ENCODE assay signal across 20 mouse cellular contexts in the genomic region with DNA sequence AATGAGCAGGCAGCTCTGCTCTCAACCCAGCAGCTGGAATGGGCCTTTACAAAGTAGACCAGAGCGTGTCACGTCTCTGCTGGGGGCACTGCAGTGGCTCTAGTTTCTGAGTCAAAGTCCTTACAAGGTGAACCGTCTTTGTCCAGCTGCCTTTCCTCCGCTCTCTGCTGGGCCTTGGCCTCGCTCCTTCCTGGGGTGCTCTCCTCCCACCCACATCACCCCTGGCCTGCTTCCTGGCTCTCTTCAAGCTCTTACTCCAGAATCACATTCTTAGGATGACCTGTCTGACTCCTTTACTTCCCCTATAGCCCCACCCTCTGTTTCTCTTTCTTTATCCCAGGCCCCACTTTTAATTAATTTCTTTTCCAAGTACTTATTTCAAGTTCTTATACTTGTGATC. TPM values are rescaled to one million over a fixed set of nuclear protein-coding genes. Genes with fewer than 3 reads are reported as not detected.
DNase-seq lines count a peak whose midpoint lies in the region; ATAC-seq and TF ChIP-seq lines count a peak whose summit lies in the region.
"Had no signal": no experiment of that assay in that cellular context is flagged by ENCODE, and none has a peak within 500 bp of the region (broad histone marks: within the 10 kb centered on the region; RNA-seq: fewer than 3 reads in every experiment).

No protein-coding gene starts in this region.

- no peak for TF ChIP-seq EP300 in lung, postnatal 0 days (IDR thresholded peaks at IDR 0.05)

- no peaks in the 10 kb centered on the region for H3K27me3 ChIP-seq in kidney, embryonic 16.5 days (ENCODE audit: insufficient read depth, low read length)
- no peaks in the 10 kb centered on the region for H3K27me3 ChIP-seq in lung, postnatal 0 days (replicated peaks; ENCODE audit: insufficient read depth, low read length)
- H3K27me3 ChIP-seq: embryonic facial prominence, embryonic 12.5 days; forebrain, embryonic 15.5 days; heart, embryonic 13.5 days; hindbrain, embryonic 12.5 days had no signal

- H3K9ac ChIP-seq in kidney, embryonic 16.5 days (replicated peaks; ENCODE audit: low read length): no peak overlapping the region
- no peak overlapping the region for H3K9ac ChIP-seq in lung, postnatal 0 days (replicated peaks; ENCODE audit: low read depth)
- H3K9ac ChIP-seq: embryonic facial prominence, embryonic 12.5 days; forebrain, embryonic 15.5 days; heart, embryonic 13.5 days; hindbrain, embryonic 12.5 days had no signal

- TF ChIP-seq POLR2A in lung, adult 2 months (IDR thresholded peaks at IDR 0.05; ENCODE audit: borderline replicate concordance, extremely low read depth, low read depth, low read length): no peak

- no peak overlapping the region for H3K4me3 ChIP-seq in kidney, embryonic 16.5 days (ENCODE audit: low read length)
- H3K4me3 ChIP-seq in lung, postnatal 0 days (ENCODE audit: low read depth, low read length): no peak overlapping the region
- H3K4me3 ChIP-seq in lung, adult 2 months (replicated peaks; ENCODE audit: extremely low read depth, low read depth, low read length): no peak overlapping the region
- H3K4me3 ChIP-seq: embryonic facial prominence, embryonic 12.5 days; forebrain, embryonic 15.5 days; heart, embryonic 13.5 days; hindbrain, embryonic 12.5 days had no signal

- no peak for ATAC-seq in kidney, embryonic 16.5 days (ENCODE audit: low FRiP score, low TSS enrichment)
- ATAC-seq in lung, postnatal 0 days: peak; percentile 26; the same call in 1 of the 2 replicates
- ATAC-seq: CD4-positive, CD25-positive, alpha-beta regulatory T cell, adult 4 months; forebrain, embryonic 15.5 days had no signal

- no peaks in the 10 kb centered on the region for H3K36me3 ChIP-seq in kidney, embryonic 16.5 days (ENCODE audit: insufficient read depth, low read length)
- H3K36me3 ChIP-seq in lung, postnatal 0 days (ENCODE audit: insufficient read depth, low read length): no peaks in the 10 kb centered on the region
- H3K36me3 ChIP-seq: embryonic facial prominence, embryonic 12.5 days; forebrain, embryonic 15.5 days; G1E; heart, embryonic 13.5 days; hindbrain, embryonic 12.5 days had no signal

- H3K4me2 ChIP-seq in kidney, embryonic 16.5 days (replicated peaks; ENCODE audit: low read depth, low read length): no peak overlapping the region
- no peak overlapping the region for H3K4me2 ChIP-seq in lung, postnatal 0 days (replicated peaks; ENCODE audit: low read depth, low read length)
- H3K4me2 ChIP-seq: embryonic facial prominence, embryonic 12.5 days; forebrain, embryonic 15.5 days; heart, embryonic 13.5 days; hindbrain, embryonic 12.5 days had no signal

- peaks cover 10% of the 10 kb centered on the region; the same call in 1 of the 2 replicates for H3K4me1 ChIP-seq in kidney, embryonic 16.5 days (ENCODE audit: insufficient read depth, low read length)
- no peaks in the 10 kb centered on the region for H3K4me1 ChIP-seq in lung, postnatal 0 days (ENCODE audit: insufficient read depth, low read depth, low read length)
- no peaks in the 10 kb centered on the region for H3K4me1 ChIP-seq in lung, adult 2 months (ENCODE audit: control insufficient read depth, insufficient read depth, low read length)
- H3K4me1 ChIP-seq: embryonic facial prominence, embryonic 12.5 days had no signal

- 58% methylated on average over 5 of the region's 5 CpGs for WGBS in kidney, embryonic 16.5 days
- WGBS in lung, postnatal 0 days: 63% methylated on average over 5 of the region's 5 CpGs
- 51% methylated on average over 5 of the region's 5 CpGs for WGBS in lung, adult 2 months

- TF ChIP-seq CTCF in lung, postnatal 0 days (IDR thresholded peaks at IDR 0.05): no peak
- TF ChIP-seq CTCF in lung, adult 2 months (IDR thresholded peaks at IDR 0.05; ENCODE audit: insufficient read depth, low read length): no peak

- no peaks in the 10 kb centered on the region for H3K9me3 ChIP-seq in kidney, embryonic 16.5 days (ENCODE audit: low read length)
- H3K9me3 ChIP-seq in lung, postnatal 0 days (ENCODE audit: low read length): no peaks in the 10 kb centered on the region
- H3K9me3 ChIP-seq: embryonic facial prominence, embryonic 12.5 days; forebrain, embryonic 15.5 days; heart, embryonic 13.5 days; hindbrain, embryonic 12.5 days had no signal

- peak; percentile 9 for DNase-seq in adrenal gland, adult 2 months
- DNase-seq in adrenal gland, adult 18-20 months (ENCODE audit: low spot score in 2 of 2): no peak
- DNase-seq in kidney, adult 9 months: peak; percentile 14
- DNase-seq in lung, postnatal 0 days (ENCODE audit: low spot score): peak; percentile 21
- DNase-seq in lung, adult 2 months: no peak
- DNase-seq in kidney, postnatal 25 days: peak; percentile 18 to 49
- DNase-seq: B cell, adult 2 months; cerebellum, adult 11-12 months; cerebellum, adult 9-10 months; cerebellum, postnatal 25 days; gastrocnemius, postnatal 36 days; heart, adult 11 months; heart, postnatal 4 days had no signal

- H3K27ac ChIP-seq in kidney, embryonic 16.5 days (ENCODE audit: low read length): no peak overlapping the region
- H3K27ac ChIP-seq in lung, postnatal 0 days (ENCODE audit: low read length): no peak overlapping the region
- H3K27ac ChIP-seq: embryonic facial prominence, embryonic 12.5 days; forebrain, embryonic 15.5 days; heart, embryonic 13.5 days; hindbrain, embryonic 12.5 days had no signal

RNA-seq across cellular contexts. Expression of a gene that starts 47.4 kb away (rescaled TPM):
- total RNA-seq in adrenal gland, adult 2 months (2021): 10 to 100 TPM; 21.4 to 28.1 TPM
- polyA plus RNA-seq in adrenal gland, adult 2 months (2012; rRNA removed): 17.5 and 23.6 TPM in 2 replicates
- total RNA-seq in adrenal gland, adult 18-20 months (2021): 10 to 100 TPM; 13.2 to 27.1 TPM
- polyA plus RNA-seq in kidney, embryonic 16.5 days (2015; fragmentation: Nextera tagmentation; extraction: Ambion mirVana): 9.1 and 11.4 TPM in 2 replicates
- 2.1 and 3.5 TPM in 2 replicates for polyA plus RNA-seq in lung, postnatal 0 days (2015; fragmentation: Nextera tagmentation; extraction: Ambion mirVana)
- 6.4 and 7.5 TPM in 2 replicates for polyA plus RNA-seq in lung, adult 2 months (2012; rRNA removed)
- total RNA-seq: G1E had no signal
- polyA plus RNA-seq: CD4-positive, CD25-positive, alpha-beta regulatory T cell, adult 4 months; G1E had no signal

Comparison
In these comparisons a context has a peak if more than half of its experiments do, and no peak if none do; other contexts are left out.
1. DNase-seq: peak in adrenal gland, adult 2 months (single experiment), kidney, adult 9 months (single experiment), lung, postnatal 0 days (single experiment) and kidney, postnatal 25 days (2 of 2); none in adrenal gland, adult 18-20 months (0 of 2) and lung, adult 2 months (single experiment).